Mouse (Mus musculus): ENCODE results near the gene Rabep1.

The Rabep1 gene

GRCm38 (mm10) chr11:70844559-70845456, at the start of gene Rabep1:
Gene Rabep1 (plus strand): TSS chr11:70844778.
- peak; percentile 99 for DNase-seq (ENCODE audit: extremely low spot score)

DNA sequence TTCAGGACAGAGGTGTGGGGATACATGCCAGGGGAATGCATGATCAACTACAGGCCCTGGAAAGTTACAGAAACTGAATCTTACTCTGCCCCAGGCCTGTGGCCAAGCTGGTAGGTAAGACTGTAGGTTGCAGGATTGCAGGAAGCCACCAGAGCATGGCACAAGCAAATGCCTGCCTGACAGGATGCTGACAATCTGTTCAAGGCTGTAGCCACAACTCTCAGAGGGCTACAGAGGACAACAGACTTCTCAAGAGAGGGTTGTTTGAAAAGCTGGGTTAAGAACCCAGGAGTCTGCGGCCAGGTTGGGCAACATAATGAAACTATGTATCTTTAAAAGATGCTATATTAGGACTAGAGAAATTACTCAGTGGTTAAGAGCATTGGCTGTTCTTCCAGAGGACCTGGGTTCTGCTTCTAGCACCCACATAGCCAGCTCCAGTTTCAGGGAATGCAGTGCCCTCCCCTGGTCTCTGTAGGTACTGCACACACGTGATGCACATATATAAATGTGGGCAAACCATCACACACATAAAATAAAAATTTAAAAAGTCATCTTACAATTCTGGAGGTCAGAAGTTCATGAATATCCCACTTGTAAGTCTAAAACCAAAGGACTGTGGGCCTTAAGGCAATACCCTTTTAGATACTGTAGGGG, 42.2 kb upstream of the Rabep1 start:
- DNase-seq (ENCODE audit: extremely low spot score) = no peak

DNA sequence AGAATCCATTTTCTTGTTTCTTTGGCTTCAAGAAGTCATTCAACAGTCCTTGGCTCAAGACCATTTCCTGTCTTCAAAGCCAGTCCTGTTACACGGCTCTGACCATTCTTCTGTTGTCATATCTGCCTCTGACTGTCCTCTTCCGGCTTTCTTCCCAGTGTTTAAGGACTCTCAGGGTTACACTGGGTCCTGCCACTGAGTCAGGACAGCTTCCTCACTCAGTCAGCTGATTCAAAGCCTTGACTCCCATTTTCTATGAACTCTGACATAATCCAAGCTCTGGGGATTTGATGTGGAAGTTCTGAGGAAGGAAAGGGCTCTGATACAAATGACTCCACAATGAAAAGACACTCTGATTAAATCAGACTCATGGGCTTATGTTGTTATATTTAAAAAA, 41.7 kb upstream of the Rabep1 start:
- DNase-seq (ENCODE audit: extremely low spot score) = no peak

DNA sequence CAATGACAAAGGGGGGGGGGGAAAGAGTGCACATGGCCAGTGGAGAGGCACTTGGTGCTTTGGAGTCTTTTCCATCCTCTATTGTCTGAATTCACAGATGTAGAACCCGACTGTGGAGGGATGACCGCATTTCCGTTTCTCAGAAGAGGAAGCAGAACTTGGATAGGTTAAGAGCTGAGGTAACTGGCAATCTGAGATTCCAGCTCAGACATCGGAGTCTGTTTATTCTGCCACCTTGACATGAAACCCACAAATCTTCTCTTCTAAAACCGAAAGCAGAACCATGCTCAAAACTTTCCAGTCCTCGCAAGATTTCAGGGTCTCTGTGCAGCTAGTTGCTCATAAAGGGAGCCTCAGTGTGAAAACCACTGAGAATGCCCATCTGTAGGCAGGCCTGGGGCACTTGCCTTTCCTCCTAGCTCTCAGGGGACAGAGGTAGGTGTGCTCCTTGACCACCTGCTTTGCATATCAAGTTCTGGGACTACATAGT, 40.8 kb upstream of the Rabep1 start:
- no peak for DNase-seq (ENCODE audit: extremely low spot score)

DNA sequence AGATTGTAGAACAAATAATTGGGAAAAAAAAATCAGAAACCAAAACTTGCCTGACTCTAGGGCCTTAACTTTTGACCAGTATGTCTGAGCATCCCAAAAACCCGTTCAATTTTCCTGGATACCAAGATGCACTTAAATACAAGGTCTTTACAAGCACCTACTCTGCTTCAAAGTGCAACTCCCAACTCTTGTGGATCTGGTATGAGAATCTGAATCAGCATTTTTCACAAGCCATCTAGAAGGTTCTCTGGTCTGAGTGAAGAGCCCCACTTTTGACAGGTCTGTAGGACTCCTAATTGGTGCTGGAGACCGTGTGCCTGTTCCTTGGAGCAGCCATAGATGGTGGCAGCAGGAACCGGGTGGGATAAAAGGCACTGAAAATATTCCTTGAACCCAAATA, 40.2 kb upstream of the Rabep1 start:
- no peak for DNase-seq (ENCODE audit: extremely low spot score)

DNA sequence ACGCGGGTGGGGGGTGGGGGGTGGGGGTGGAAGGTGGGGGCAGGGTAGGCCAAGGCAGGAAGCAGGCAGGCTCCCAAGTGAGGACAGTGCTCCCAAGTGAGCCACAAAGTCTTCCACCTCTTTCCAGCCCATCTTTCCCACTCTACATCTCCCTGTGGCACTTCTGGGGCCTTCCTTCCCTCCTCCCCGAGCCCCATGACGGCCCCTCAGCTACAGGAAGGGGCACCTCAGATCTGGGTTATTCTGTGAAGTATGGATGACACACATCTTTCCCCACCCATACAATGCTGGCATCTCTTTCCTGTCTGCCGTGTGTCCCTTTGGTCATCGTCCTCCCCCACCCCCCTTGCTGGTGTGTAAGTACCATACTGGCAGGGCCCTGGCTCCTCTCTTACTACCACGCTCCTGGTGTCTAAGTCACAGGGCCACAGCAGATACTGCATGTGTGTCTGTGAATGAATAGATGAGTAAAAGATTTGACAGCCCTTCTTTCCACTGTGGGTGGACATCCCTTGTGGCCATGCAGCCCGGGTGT, 38.9 kb upstream of the Rabep1 start:
- DNase-seq (ENCODE audit: extremely low spot score) = no peak

GRCm38 (mm10) chr11:70806697-70807096, 37.9 kb upstream of the Rabep1 start:
- DNase-seq (ENCODE audit: extremely low spot score) = no peak

DNA sequence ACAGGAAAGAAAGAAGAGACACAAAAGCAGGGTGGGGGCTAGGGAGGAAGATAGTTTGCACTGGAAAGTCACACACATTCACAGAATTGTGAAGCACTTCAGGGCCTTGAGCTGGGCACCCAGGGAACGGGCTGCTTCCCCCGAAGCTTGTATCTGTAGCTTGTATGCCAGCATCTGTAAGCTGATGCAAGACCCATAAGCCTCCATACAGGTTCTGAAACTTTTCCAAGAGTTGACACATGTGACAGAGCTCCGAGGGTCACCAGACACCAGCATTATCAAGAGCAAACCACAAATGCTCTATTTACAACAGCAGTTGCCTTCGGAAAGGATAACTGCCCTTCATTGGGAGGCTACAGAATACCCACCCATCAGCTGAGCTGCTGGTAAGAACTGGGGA, 36.9 kb upstream of the Rabep1 start:
- DNase-seq (ENCODE audit: extremely low spot score) = no peak

DNA sequence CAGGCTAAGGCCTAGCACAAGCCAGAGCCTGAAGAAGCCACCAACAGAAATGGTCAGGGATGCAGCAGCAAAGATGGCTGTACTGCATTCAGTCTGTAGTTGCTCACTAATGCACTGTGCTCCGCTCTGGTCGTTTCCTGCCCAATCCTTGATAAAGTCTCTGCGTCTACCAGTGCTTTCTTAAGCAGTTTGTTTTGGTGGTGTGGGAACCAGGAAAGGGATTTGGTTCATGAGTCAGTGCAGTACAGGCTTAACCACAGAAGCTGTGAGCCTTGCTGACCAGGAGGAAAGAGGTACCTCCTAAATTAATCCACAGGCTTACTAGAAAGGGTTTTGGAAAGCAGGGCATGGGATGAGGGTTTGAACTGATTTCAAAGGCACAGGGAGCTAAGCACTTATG, 36.5 kb upstream of the Rabep1 start:
- DNase-seq (ENCODE audit: extremely low spot score) = no peak

- no peak for DNase-seq (ENCODE audit: extremely low spot score)
Measured at GRCm38 (mm10) chr11:70809011-70809410, 35.6 kb upstream of the Rabep1 start.

DNA sequence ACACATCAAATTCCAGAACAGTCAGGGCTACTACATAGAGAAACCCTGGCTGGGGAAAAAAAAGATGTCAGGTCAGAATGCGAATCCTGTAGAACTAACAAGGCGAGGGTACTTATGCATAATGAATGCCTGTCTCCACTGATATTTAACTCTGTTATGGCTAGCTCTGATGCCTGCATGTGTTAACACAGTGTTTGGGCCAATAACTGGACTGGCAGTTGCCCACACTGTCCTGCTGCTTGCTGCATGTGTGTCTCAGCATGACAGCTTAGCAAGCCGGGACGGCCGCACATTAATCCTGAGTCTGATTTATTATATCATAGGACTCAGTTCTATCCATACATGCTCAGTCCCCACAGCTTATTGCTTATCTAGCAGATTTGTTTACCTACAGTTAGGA, 33.5 kb upstream of the Rabep1 start:
- DNase-seq (ENCODE audit: extremely low spot score) = no peak

DNA sequence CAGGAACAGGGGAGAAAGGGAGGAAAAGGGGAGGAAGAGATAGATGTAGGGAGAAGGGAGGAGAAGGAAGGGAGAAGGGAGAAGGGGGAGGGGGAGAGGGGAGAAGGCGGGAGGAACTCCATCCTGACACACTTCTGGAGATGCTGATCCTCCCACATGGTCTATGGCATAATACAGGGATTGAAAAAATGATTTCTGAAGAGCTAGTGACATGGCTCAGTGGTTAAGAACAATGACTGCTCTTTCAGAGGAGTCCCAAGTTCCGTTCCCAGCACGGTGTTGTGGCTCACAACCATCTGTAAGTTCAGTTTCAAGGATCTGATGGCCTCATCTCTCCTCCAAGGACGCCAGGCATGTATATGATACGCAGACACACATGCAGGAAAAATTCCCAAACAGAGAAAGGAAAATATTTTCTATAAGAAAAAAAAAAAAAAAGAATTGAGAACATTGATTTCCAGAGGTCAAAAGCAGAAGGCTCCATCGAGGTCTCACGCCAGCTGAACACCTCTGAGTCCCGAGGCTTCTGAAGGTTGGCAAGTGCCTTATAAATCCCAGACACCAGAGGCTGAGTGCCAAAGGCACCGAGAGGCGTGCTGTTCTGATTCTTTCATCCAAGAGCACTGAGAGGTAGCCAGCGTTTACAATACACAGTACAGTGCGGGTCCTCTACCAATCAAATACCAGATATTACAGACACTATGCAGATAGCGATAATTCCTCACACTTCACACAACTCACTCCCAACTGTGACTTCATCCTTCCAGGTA, 32.9 kb upstream of the Rabep1 start:
- no peak for DNase-seq (ENCODE audit: extremely low spot score)

GRCm38 (mm10) chr11:70812365-70812764, 32.2 kb upstream of the Rabep1 start, which contains the start of gene Scimp:
Gene Scimp (minus strand): TSS chr11:70812586.
- no peak for DNase-seq (ENCODE audit: extremely low spot score)

DNA sequence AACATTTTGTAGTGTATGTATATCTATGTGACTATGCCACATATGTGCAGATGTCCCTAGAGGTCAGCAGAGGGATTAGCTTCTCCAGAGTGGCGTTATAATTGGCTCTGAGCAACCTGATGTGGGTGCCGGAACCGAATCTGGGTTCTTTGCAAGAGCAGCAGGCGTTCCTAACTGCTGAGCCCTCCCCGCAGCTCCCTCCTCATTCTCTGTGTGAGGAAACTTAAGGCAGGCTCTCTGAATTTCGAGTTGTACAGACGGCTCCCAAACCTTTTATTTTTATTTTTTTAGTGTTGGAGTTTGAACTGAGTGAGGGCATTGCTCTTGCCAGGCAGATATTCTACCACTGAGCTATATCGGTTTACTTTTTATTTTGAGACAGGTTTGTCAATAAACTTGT, 29.5 kb upstream of the Rabep1 start:
- DNase-seq (ENCODE audit: extremely low spot score) = no peak

DNA sequence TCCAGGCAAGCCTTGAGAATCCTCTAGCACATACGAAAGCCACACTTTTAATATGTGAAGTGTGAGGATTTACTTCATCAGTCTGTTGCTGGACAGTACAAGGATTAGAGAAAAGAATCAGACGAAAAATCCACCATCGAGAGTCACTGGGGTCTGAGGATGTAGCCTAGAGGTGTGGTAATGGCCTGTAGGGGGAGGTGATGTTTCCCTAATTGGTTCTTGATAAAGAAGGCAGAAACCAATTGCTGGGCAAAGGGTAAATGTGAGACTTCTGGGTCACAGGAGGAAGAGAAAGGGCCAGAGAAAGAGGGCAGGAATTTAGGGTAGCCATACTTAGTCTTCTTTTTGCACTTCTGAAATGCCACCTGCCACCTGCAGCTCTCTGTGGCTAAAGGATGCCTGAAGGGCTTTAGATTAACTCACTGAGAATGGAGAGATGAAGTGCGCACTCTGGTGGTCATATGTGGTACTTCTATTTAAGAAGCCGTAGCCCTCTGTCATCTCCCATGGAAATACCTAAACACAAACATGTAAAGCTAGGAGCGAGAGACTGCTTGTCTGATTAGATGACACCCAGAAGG, 29.0 kb upstream of the Rabep1 start:
- peak; percentile 69 for DNase-seq (ENCODE audit: extremely low spot score)

GRCm38 (mm10) chr11:70816770-70817169, 27.8 kb upstream of the Rabep1 start:
- DNase-seq (ENCODE audit: extremely low spot score) = no peak

GRCm38 (mm10) chr11:70820120-70820519, 24.5 kb upstream of the Rabep1 start:
- no peak for DNase-seq (ENCODE audit: extremely low spot score)

DNA sequence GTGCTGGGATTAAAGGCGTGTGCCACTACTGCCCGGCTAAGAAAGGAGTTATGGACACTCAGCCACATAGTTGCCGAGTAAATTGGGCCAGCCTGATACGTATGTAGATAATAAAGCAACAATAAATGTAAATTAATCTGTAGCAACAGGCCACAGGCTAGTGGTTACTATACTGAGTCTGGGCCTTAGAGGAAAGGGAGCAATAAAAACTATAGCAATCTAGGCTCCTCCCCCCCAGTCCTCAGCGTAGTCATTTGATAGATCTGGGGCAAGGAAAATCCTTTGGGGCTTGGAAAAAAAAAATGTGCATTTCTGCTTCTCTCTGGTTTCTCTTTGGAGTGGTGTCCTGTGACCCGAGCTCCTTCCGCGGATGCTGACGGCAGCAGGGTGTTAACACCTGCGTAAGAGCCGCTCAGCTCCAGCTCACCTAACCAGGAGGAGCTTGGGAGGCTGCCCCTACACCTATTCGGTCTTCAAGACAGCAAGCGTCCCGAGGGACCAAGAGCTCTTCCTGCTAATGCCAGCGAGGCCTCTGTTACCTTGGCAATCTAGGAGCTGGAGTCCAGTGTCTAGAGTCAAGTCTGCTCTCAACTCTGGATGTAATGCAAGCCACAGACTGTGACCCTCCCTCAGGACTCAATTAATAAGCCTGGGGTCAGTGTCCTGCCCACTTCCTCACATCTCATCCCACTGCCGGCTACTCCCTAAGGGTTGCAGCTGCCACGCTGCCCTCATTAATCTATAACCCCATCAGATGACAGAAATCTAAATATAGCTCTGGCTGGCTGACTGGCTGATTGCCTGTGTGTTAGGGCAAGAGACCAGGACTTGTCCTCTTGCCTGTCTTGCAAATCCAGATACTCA, 22.6 kb upstream of the Rabep1 start:
- DNase-seq (ENCODE audit: extremely low spot score) = peak; percentile 14

DNA sequence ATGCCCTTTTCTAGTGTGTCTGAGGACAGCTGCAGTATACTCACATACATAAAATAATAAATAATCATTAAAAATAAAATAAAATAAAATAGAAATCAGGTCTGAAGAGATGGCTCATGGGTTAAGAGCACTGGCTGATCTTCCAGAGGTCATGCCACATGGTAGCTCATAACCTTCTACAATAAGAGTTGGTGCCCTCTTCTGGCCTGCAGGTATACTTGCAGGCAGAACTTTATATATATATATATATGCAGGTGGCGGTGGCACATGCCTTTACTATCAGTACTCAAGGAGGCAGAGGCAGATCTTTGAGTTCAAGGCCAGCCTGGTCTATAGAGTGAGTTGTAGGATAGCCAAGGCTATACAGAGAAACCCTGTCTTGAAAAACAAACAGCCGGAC, 18.4 kb upstream of the Rabep1 start:
- no peak for DNase-seq (ENCODE audit: extremely low spot score)

- no peak for DNase-seq (ENCODE audit: extremely low spot score)
Measured at GRCm38 (mm10) chr11:70828975-70829615, 15.5 kb upstream of the Rabep1 start.

Data from embryo, embryonic 9.5 days (tissue).